Mouse (Mus musculus): ENCODE data around the gene Tarbp2. TPM values are rescaled to one million over a fixed set of nuclear protein-coding genes. Genes with fewer than 3 reads are reported as not detected.

Tarbp2 gene
- total and polyA plus RNA-seq, 2 experiments from 2014 or later: 89.5 to 94.7 TPM

GRCm38 (mm10) chr15:102500479-102500878 is 17.5 kb upstream of the Tarbp2 start:
- Histone ChIP-seq H3K4me3 (ENCODE audit: low read depth, low read length) (no peak overlapping the region), H3K9me3 (ENCODE audit: low read length) (no peaks in the 10 kb centered on the region), H3K36me3 (ENCODE audit: insufficient read depth) (peaks cover 84% of the 10 kb centered on the region), H3K9ac (no peak overlapping the region), H3K4me1 (ENCODE audit: insufficient read depth) (no peaks in the 10 kb centered on the region), H3K4me2 (ENCODE audit: low read depth) (no peak overlapping the region), H3K27me3 (ENCODE audit: insufficient read depth, low read length) (no peaks in the 10 kb centered on the region), H3K27ac (ENCODE audit: low read depth, low read length) (no peak overlapping the region)
- no peak for ATAC-seq
- DNase-seq: no peak
- WGBS: 90% methylated on average over 5 of the region's 5 CpGs
- TF ChIP-seq CTCF (IDR thresholded peaks at IDR 0.05; ENCODE audit: low read depth): no peak

GRCm38 (mm10) chr15:102501084-102501814 is 16.7 kb upstream of the Tarbp2 start:
- peak; percentile 21; the same call in 1 of the 2 replicates for ATAC-seq
- H3K4me2 ChIP-seq (ENCODE audit: low read depth): no peak overlapping the region
- H3K9ac ChIP-seq: no peak overlapping the region
- 90% methylated on average over 19 of the region's 19 CpGs for WGBS
- no peak overlapping the region for H3K27ac ChIP-seq (ENCODE audit: low read depth, low read length)
- no peak for DNase-seq
- H3K9me3 ChIP-seq (ENCODE audit: low read length): no peaks in the 10 kb centered on the region
- no peaks in the 10 kb centered on the region for H3K27me3 ChIP-seq (ENCODE audit: insufficient read depth, low read length)
- H3K4me3 ChIP-seq (ENCODE audit: low read depth, low read length): no peak overlapping the region
- no peak for TF ChIP-seq CTCF (IDR thresholded peaks at IDR 0.05; ENCODE audit: low read depth)
- peaks cover 86% of the 10 kb centered on the region for H3K36me3 ChIP-seq (ENCODE audit: insufficient read depth)
- H3K4me1 ChIP-seq (ENCODE audit: insufficient read depth): no peaks in the 10 kb centered on the region

GRCm38 (mm10) chr15:102502254-102502840 is 15.6 kb upstream of the Tarbp2 start:
- ATAC-seq (no peak), DNase-seq (no peak)
- WGBS: 80% methylated on average over 9 of the region's 9 CpGs
- H3K4me2 ChIP-seq (ENCODE audit: low read depth): no peak overlapping the region
- TF ChIP-seq CTCF (IDR thresholded peaks at IDR 0.05; ENCODE audit: low read depth): no peak
- no peak overlapping the region for H3K9ac ChIP-seq
- no peaks in the 10 kb centered on the region for H3K4me1 ChIP-seq (ENCODE audit: insufficient read depth)
- no peak overlapping the region for H3K27ac ChIP-seq (ENCODE audit: low read depth, low read length)
- H3K27me3 ChIP-seq (ENCODE audit: insufficient read depth, low read length): no peaks in the 10 kb centered on the region
- H3K4me3 ChIP-seq (ENCODE audit: low read depth, low read length): no peak overlapping the region
- H3K9me3 ChIP-seq (ENCODE audit: low read length): no peaks in the 10 kb centered on the region
- H3K36me3 ChIP-seq (ENCODE audit: insufficient read depth): peaks cover 86% of the 10 kb centered on the region

- H3K27ac ChIP-seq (ENCODE audit: low read depth, low read length): no peak within 1 kb of the TSS
- peaks cover 81% of the 10 kb centered on the region for H3K36me3 ChIP-seq (ENCODE audit: insufficient read depth)
- no peaks in the 10 kb centered on the region for H3K4me1 ChIP-seq (ENCODE audit: insufficient read depth)
- no peak within 1 kb of the TSS for H3K4me2 ChIP-seq (ENCODE audit: low read depth)
- no peak for ATAC-seq
- TF ChIP-seq CTCF (IDR thresholded peaks at IDR 0.05; ENCODE audit: low read depth): no peak
- WGBS: 100% methylated on average over 1 of the region's 1 CpGs
- H3K9me3 ChIP-seq (ENCODE audit: low read length): no peaks in the 10 kb centered on the region
- no peak for DNase-seq
- no peaks in the 10 kb centered on the region for H3K27me3 ChIP-seq (ENCODE audit: insufficient read depth, low read length)
- H3K9ac ChIP-seq: no peak within 1 kb of the TSS
- no peak within 1 kb of the TSS for H3K4me3 ChIP-seq (ENCODE audit: low read depth, low read length)
These were observed 14.5 kb upstream of the Tarbp2 start, which contains the start of gene Gm10337 for GRCm38 (mm10) chr15:102503447-102503846. Gene Gm10337 (plus strand): TSS chr15:102503722.

GRCm38 (mm10) chr15:102503924-102504782 is 13.8 kb upstream of the Tarbp2 start:
- no peak overlapping the region for H3K4me3 ChIP-seq (ENCODE audit: low read depth, low read length)
- TF ChIP-seq CTCF (IDR thresholded peaks at IDR 0.05; ENCODE audit: low read depth): no peak
- H3K36me3 ChIP-seq (ENCODE audit: insufficient read depth): peaks cover 76% of the 10 kb centered on the region
- no peak overlapping the region for H3K9ac ChIP-seq
- H3K4me1 ChIP-seq (ENCODE audit: insufficient read depth): peaks cover 4% of the 10 kb centered on the region; the same call in 1 of the 2 replicates
- no peaks in the 10 kb centered on the region for H3K27me3 ChIP-seq (ENCODE audit: insufficient read depth, low read length)
- no peaks in the 10 kb centered on the region for H3K9me3 ChIP-seq (ENCODE audit: low read length)
- no peak for ATAC-seq
- WGBS: 92% methylated on average over 9 of the region's 9 CpGs
- no peak overlapping the region for H3K4me2 ChIP-seq (ENCODE audit: low read depth)
- no peak overlapping the region for H3K27ac ChIP-seq (ENCODE audit: low read depth, low read length)
- DNase-seq: no peak

- Histone ChIP-seq H3K27me3 (ENCODE audit: insufficient read depth, low read length) (no peaks in the 10 kb centered on the region), H3K36me3 (ENCODE audit: insufficient read depth) (peaks cover 68% of the 10 kb centered on the region), H3K4me2 (ENCODE audit: low read depth) (no peak overlapping the region), H3K9me3 (ENCODE audit: low read length) (no peaks in the 10 kb centered on the region), H3K4me1 (ENCODE audit: insufficient read depth) (peaks cover 14% of the 10 kb centered on the region), H3K4me3 (ENCODE audit: low read depth, low read length) (no peak overlapping the region), H3K27ac (ENCODE audit: low read depth, low read length) (no peak overlapping the region), H3K9ac (no peak overlapping the region)
- no peak for DNase-seq
- TF ChIP-seq CTCF (IDR thresholded peaks at IDR 0.05; ENCODE audit: low read depth): no peak
- no peak for ATAC-seq
- 79% methylated on average over 12 of the region's 12 CpGs for WGBS
These were observed 12.8 kb upstream of the Tarbp2 start for GRCm38 (mm10) chr15:102505073-102505769.
